Mouse (Mus musculus) natural killer cell, adult 2 months (primary cell): Measurements from ENCODE around the gene Rnf26.

Experiments
- DNase-seq, 2 experiments: peaks; one replicate each; pipeline ENCODE4 v3.0.0; 2022; ENCODE audit warnings: low spot score in 2 of 2

The Rnf26 gene

GRCm38 (mm10) chr9:44075996-44076763 lies 37.1 kb downstream of the Rnf26 start:
- no peak for DNase-seq

- DNase-seq: no peak
Measured at GRCm38 (mm10) chr9:44075276-44075995, 37.9 kb downstream of the Rnf26 start.

- DNase-seq: peak in 1 of 2 experiments; percentile 34
Measured at GRCm38 (mm10) chr9:44074395-44075275, 38.7 kb downstream of the Rnf26 start.

GRCm38 (mm10) chr9:44073115-44073514 lies 40.2 kb downstream of the Rnf26 start:
- no peak for DNase-seq

- DNase-seq: no peak
Measured at GRCm38 (mm10) chr9:44072599-44072915, 40.8 kb downstream of the Rnf26 start.

- no peak for DNase-seq
Measured at GRCm38 (mm10) chr9:44071914-44072598, 41.3 kb downstream of the Rnf26 start.

GRCm38 (mm10) chr9:44070844-44071231 lies 42.5 kb downstream of the Rnf26 start:
- no peak for DNase-seq

- DNase-seq: no peak
Measured at GRCm38 (mm10) chr9:44070113-44070843, 43.0 kb downstream of the Rnf26 start.

GRCm38 (mm10) chr9:44069252-44069651 lies 44.1 kb downstream of the Rnf26 start:
- no peak for DNase-seq

GRCm38 (mm10) chr9:44067960-44068330 lies 45.4 kb downstream of the Rnf26 start:
- DNase-seq: no peak

GRCm38 (mm10) chr9:44067241-44067959 lies 45.9 kb downstream of the Rnf26 start:
- no peak for DNase-seq

GRCm38 (mm10) chr9:44066785-44067225 lies 46.5 kb downstream of the Rnf26 start, which contains the start of gene Usp2:
Gene Usp2 (plus strand): TSS chr9:44067021.
- DNase-seq: peak; percentile 100

GRCm38 (mm10) chr9:44065177-44065576 lies 48.1 kb downstream of the Rnf26 start:
- no peak for DNase-seq

GRCm38 (mm10) chr9:44058606-44059005 lies 54.7 kb downstream of the Rnf26 start:
- no peak for DNase-seq

- DNase-seq: no peak
Measured at GRCm38 (mm10) chr9:44053936-44054335, 59.4 kb downstream of the Rnf26 start.

- no peak for DNase-seq
Measured at GRCm38 (mm10) chr9:44052855-44053254, 60.5 kb downstream of the Rnf26 start.

- no peak for DNase-seq
Measured at GRCm38 (mm10) chr9:44049381-44050165, 63.7 kb downstream of the Rnf26 start.

GRCm38 (mm10) chr9:44048541-44049380 lies 64.6 kb downstream of the Rnf26 start:
- DNase-seq: no peak
